Mouse (Mus musculus): ENCODE data around the gene Pard3. TPM values are rescaled to one million over a fixed set of nuclear protein-coding genes. Genes with fewer than 3 reads are reported as not detected.

The Pard3 gene
- polyA plus RNA-seq, 1 experiment from 2014 or later = 23.7 TPM

- ATAC-seq = no peak
- no peak overlapping the region for H3K9ac ChIP-seq
- 76% methylated on average over 3 of the region's 3 CpGs for WGBS
- no peak overlapping the region for H3K4me2 ChIP-seq
- no peaks in the 10 kb centered on the region for H3K27me3 ChIP-seq
- H3K4me3 ChIP-seq = no peak overlapping the region
- H3K4me1 ChIP-seq = peaks cover 28% of the 10 kb centered on the region
- no peaks in the 10 kb centered on the region for H3K9me3 ChIP-seq (replicated peaks)
- no peaks in the 10 kb centered on the region for H3K36me3 ChIP-seq (ENCODE audit: poor library complexity, severe bottlenecking)
- H3K27ac ChIP-seq = no peak overlapping the region
Observed at GRCm38 (mm10) chr8:127222361-127222760, 158.7 kb downstream of the Pard3 start.

GRCm38 (mm10) chr8:127226996-127227395 lies 163.3 kb downstream of the Pard3 start:
- no peaks in the 10 kb centered on the region for H3K9me3 ChIP-seq (replicated peaks)
- H3K9ac ChIP-seq = no peak overlapping the region
- H3K4me1 ChIP-seq = peaks cover 23% of the 10 kb centered on the region
- H3K27ac ChIP-seq = no peak overlapping the region
- H3K4me2 ChIP-seq = no peak overlapping the region
- H3K27me3 ChIP-seq = no peaks in the 10 kb centered on the region
- no peaks in the 10 kb centered on the region for H3K36me3 ChIP-seq (ENCODE audit: poor library complexity, severe bottlenecking)
- H3K4me3 ChIP-seq = no peak overlapping the region
- ATAC-seq = no peak
- 31% methylated on average over 1 of the region's 1 CpGs for WGBS

GRCm38 (mm10) chr8:127227407-127227806 lies 163.7 kb downstream of the Pard3 start:
- Histone ChIP-seq H3K36me3 (ENCODE audit: poor library complexity, severe bottlenecking) (no peaks in the 10 kb centered on the region), H3K27ac (no peak overlapping the region; the same call in 1 of the 2 replicates), H3K9me3 (replicated peaks) (no peaks in the 10 kb centered on the region), H3K27me3 (no peaks in the 10 kb centered on the region), H3K9ac (no peak overlapping the region), H3K4me1 (peaks cover 20% of the 10 kb centered on the region), H3K4me2 (no peak overlapping the region), H3K4me3 (no peak overlapping the region)
- peak; percentile 41; the same call in 1 of the 2 replicates for ATAC-seq
- WGBS = 73% methylated on average over 4 of the region's 4 CpGs

- Histone ChIP-seq H3K4me1 (peaks cover 19% of the 10 kb centered on the region), H3K9me3 (replicated peaks) (no peaks in the 10 kb centered on the region), H3K27me3 (no peaks in the 10 kb centered on the region), H3K4me3 (no peak overlapping the region), H3K36me3 (ENCODE audit: poor library complexity, severe bottlenecking) (no peaks in the 10 kb centered on the region), H3K9ac (no peak overlapping the region), H3K4me2 (peak overlapping the region; percentile 2; the same call in 1 of the 2 replicates), H3K27ac (peak overlapping the region; percentile 16; the same call in 1 of the 2 replicates)
- ATAC-seq = no peak
- WGBS = 82% methylated on average over 15 of the region's 15 CpGs
Observed at GRCm38 (mm10) chr8:127229325-127230232, 165.9 kb downstream of the Pard3 start.

GRCm38 (mm10) chr8:127230233-127230595 lies 166.5 kb downstream of the Pard3 start:
- Histone ChIP-seq H3K9ac (no peak overlapping the region), H3K4me3 (no peak overlapping the region), H3K4me1 (peaks cover 19% of the 10 kb centered on the region), H3K9me3 (replicated peaks) (no peaks in the 10 kb centered on the region), H3K27me3 (no peaks in the 10 kb centered on the region), H3K4me2 (peak overlapping the region; percentile 2; the same call in 1 of the 2 replicates), H3K27ac (peak overlapping the region; percentile 16; the same call in 1 of the 2 replicates), H3K36me3 (ENCODE audit: poor library complexity, severe bottlenecking) (no peaks in the 10 kb centered on the region)
- 39% methylated on average over 8 of the region's 8 CpGs for WGBS
- ATAC-seq = no peak

GRCm38 (mm10) chr8:127243351-127243750 lies 179.7 kb downstream of the Pard3 start:
- no peak overlapping the region for H3K9ac ChIP-seq
- no peak for ATAC-seq
- H3K27ac ChIP-seq = no peak overlapping the region
- H3K9me3 ChIP-seq (replicated peaks) = no peaks in the 10 kb centered on the region
- H3K27me3 ChIP-seq = no peaks in the 10 kb centered on the region
- no peaks in the 10 kb centered on the region for H3K36me3 ChIP-seq (ENCODE audit: poor library complexity, severe bottlenecking)
- 94% methylated on average over 4 of the region's 4 CpGs for WGBS
- H3K4me2 ChIP-seq = no peak overlapping the region
- H3K4me1 ChIP-seq = no peaks in the 10 kb centered on the region
- no peak overlapping the region for H3K4me3 ChIP-seq

- H3K4me2 ChIP-seq = no peak overlapping the region
- no peak for ATAC-seq
- H3K4me3 ChIP-seq = no peak overlapping the region
- no peaks in the 10 kb centered on the region for H3K9me3 ChIP-seq (replicated peaks)
- H3K27ac ChIP-seq = no peak overlapping the region
- H3K36me3 ChIP-seq (ENCODE audit: poor library complexity, severe bottlenecking) = no peaks in the 10 kb centered on the region
- WGBS = 87% methylated on average over 11 of the region's 11 CpGs
- no peak overlapping the region for H3K9ac ChIP-seq
- no peaks in the 10 kb centered on the region for H3K27me3 ChIP-seq
- H3K4me1 ChIP-seq = no peaks in the 10 kb centered on the region
Observed at GRCm38 (mm10) chr8:127243841-127244240, 180.1 kb downstream of the Pard3 start.

DNA sequence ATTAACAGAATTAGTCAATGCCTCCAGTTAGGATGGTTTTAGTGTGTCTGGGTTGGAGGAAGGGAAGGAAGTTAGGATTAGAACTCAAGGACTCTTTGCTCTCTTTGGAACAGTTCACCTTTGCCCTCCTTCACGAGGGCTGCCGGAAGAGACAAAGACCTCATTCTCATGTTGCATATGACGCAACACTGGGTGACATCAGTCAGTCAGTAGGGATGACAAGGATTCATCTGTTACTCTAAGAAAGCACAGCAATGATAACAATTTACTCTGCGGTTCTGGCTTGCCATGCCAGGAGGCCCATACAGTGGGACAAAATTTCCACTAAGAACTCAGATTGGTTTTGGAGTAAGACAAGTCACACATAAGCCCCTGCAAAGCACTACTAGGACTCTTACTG lies 187.1 kb downstream of the Pard3 start:
- peaks cover 22% of the 10 kb centered on the region for H3K4me1 ChIP-seq
- no peaks in the 10 kb centered on the region for H3K36me3 ChIP-seq (ENCODE audit: poor library complexity, severe bottlenecking)
- H3K27ac ChIP-seq = no peak overlapping the region
- no peak for ATAC-seq
- no peak overlapping the region for H3K4me3 ChIP-seq
- H3K9me3 ChIP-seq (replicated peaks) = no peaks in the 10 kb centered on the region
- H3K4me2 ChIP-seq = no peak overlapping the region
- no peaks in the 10 kb centered on the region for H3K27me3 ChIP-seq
- WGBS = 61% methylated on average over 4 of the region's 4 CpGs
- no peak overlapping the region for H3K9ac ChIP-seq

- 94% methylated on average over 3 of the region's 3 CpGs for WGBS
- Histone ChIP-seq H3K4me2 (no peak overlapping the region), H3K4me3 (no peak overlapping the region), H3K4me1 (peaks cover 22% of the 10 kb centered on the region), H3K9me3 (replicated peaks) (no peaks in the 10 kb centered on the region), H3K36me3 (ENCODE audit: poor library complexity, severe bottlenecking) (no peaks in the 10 kb centered on the region), H3K9ac (no peak overlapping the region), H3K27ac (no peak overlapping the region), H3K27me3 (no peaks in the 10 kb centered on the region)
- ATAC-seq = no peak
Observed at GRCm38 (mm10) chr8:127251476-127251875, 187.8 kb downstream of the Pard3 start.

GRCm38 (mm10) chr8:127251985-127252384 lies 188.3 kb downstream of the Pard3 start:
- no peak overlapping the region for H3K27ac ChIP-seq
- no peaks in the 10 kb centered on the region for H3K27me3 ChIP-seq

GRCm38 (mm10) chr8:127254625-127255024 lies 190.9 kb downstream of the Pard3 start:
- Histone ChIP-seq H3K9ac (no peak overlapping the region), H3K36me3 (ENCODE audit: poor library complexity, severe bottlenecking) (no peaks in the 10 kb centered on the region), H3K27me3 (no peaks in the 10 kb centered on the region), H3K4me3 (no peak overlapping the region), H3K27ac (no peak overlapping the region), H3K9me3 (replicated peaks) (no peaks in the 10 kb centered on the region), H3K4me2 (no peak overlapping the region), H3K4me1 (peaks cover 26% of the 10 kb centered on the region)
- 61% methylated on average over 7 of the region's 7 CpGs for WGBS
- ATAC-seq = no peak

More at GRCm38 (mm10) chr8:127251985-127252384, 188.3 kb downstream of the Pard3 start:
- Histone ChIP-seq H3K4me3 (no peak overlapping the region), H3K36me3 (ENCODE audit: poor library complexity, severe bottlenecking) (no peaks in the 10 kb centered on the region), H3K4me2 (no peak overlapping the region), H3K9me3 (replicated peaks) (no peaks in the 10 kb centered on the region), H3K9ac (no peak overlapping the region), H3K4me1 (peaks cover 22% of the 10 kb centered on the region)
- no peak for ATAC-seq
- 86% methylated on average over 13 of the region's 13 CpGs for WGBS

DNA sequence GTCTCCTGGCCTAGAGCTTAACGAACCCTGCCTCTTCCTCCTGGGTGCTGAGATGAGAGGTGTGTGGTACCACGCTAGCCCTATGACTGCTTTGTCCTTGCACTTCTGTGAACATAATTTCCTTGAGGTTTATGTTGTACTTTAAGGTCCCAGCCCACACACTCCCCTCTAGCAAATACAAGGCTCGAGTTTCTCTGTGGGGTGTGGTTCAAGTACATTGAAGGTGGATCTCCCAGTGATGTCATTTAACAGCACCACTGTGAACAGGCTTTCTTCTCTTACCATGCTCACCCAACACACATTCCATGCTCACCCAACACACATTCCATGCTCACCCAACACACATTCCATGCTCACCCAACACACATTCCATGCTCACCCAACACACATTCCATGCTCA lies 193.4 kb downstream of the Pard3 start:
- Histone ChIP-seq H3K27ac (no peak overlapping the region), H3K9ac (no peak overlapping the region), H3K4me2 (no peak overlapping the region), H3K36me3 (ENCODE audit: poor library complexity, severe bottlenecking) (no peaks in the 10 kb centered on the region), H3K27me3 (no peaks in the 10 kb centered on the region), H3K9me3 (replicated peaks) (no peaks in the 10 kb centered on the region), H3K4me1 (peaks cover 26% of the 10 kb centered on the region), H3K4me3 (no peak overlapping the region)
- ATAC-seq = no peak
- WGBS = 91% methylated on average over 3 of the region's 3 CpGs
